Comparison of ENCODE assay signal across 28 mouse cellular contexts in genomic region chr4:139256708-139257107, GRCm38 (mm10). TPM values are rescaled to one million over a fixed set of nuclear protein-coding genes. Genes with fewer than 3 reads are reported as not detected.
A peak's percentile ranks its signal among the peaks of the same experiment; 100 is the strongest.
DNase-seq lines count a peak whose midpoint lies in the region; ATAC-seq and TF ChIP-seq lines count a peak whose summit lies in the region.
"Had no signal": no experiment of that assay in that cellular context is flagged by ENCODE, and none has a peak within 500 bp of the region (broad histone marks: within the 10 kb centered on the region; RNA-seq: fewer than 3 reads in every experiment).

No protein-coding gene starts in this region.

- TF ChIP-seq POLR2A in lung, adult 2 months (IDR thresholded peaks at IDR 0.05; ENCODE audit: borderline replicate concordance, extremely low read depth, low read depth, low read length): no peak

- no peaks in the 10 kb centered on the region for H3K27me3 ChIP-seq in limb, embryonic 13.5 days
- H3K27me3 ChIP-seq in lung, postnatal 0 days (replicated peaks; ENCODE audit: insufficient read depth, low read length): no peaks in the 10 kb centered on the region
- H3K27me3 ChIP-seq: heart, embryonic 12.5 days; neural tube, embryonic 13.5 days had no signal

- TF ChIP-seq CTCF in lung, adult 2 months (IDR thresholded peaks at IDR 0.05; ENCODE audit: insufficient read depth, low read length): no peak
- no peak for TF ChIP-seq CTCF in lung, postnatal 0 days (IDR thresholded peaks at IDR 0.05)

- H3K4me3 ChIP-seq in lung, adult 2 months (replicated peaks; ENCODE audit: extremely low read depth, low read depth, low read length): no peak overlapping the region
- no peak overlapping the region for H3K4me3 ChIP-seq in limb, embryonic 13.5 days
- H3K4me3 ChIP-seq in lung, postnatal 0 days (ENCODE audit: low read depth, low read length): no peak overlapping the region
- H3K4me3 ChIP-seq: heart, embryonic 12.5 days; layer of hippocampus, adult 2 months; myocyte; neural tube, embryonic 13.5 days had no signal

- peak overlapping the region; percentile 98 for H3K27ac ChIP-seq in limb, embryonic 13.5 days
- peak overlapping the region; percentile 78 for H3K27ac ChIP-seq in lung, postnatal 0 days (ENCODE audit: low read length)
- H3K27ac ChIP-seq: hindbrain, postnatal 0 days; neural tube, embryonic 13.5 days; stomach, postnatal 0 days had no signal

- TF ChIP-seq EP300 in lung, postnatal 0 days (IDR thresholded peaks at IDR 0.05): peak; percentile 67

- no peak for ATAC-seq in limb, embryonic 13.5 days (ENCODE audit: low FRiP score, low read depth)
- peak; percentile 80 for ATAC-seq in lung, postnatal 0 days
- no peak for ATAC-seq in granulocyte monocyte progenitor cell, adult 5-6 weeks (replicated peaks; ENCODE audit: poor library complexity, severe bottlenecking)
- ATAC-seq: CD4-positive, CD25-positive, alpha-beta regulatory T cell, adult 4 months; forebrain, embryonic 14.5 days; hindbrain, postnatal 0 days; intestine, embryonic 16.5 days; liver, postnatal 0 days had no signal

- no peaks in the 10 kb centered on the region for H3K9me3 ChIP-seq in limb, embryonic 13.5 days
- no peaks in the 10 kb centered on the region for H3K9me3 ChIP-seq in lung, postnatal 0 days (ENCODE audit: low read length)
- H3K9me3 ChIP-seq: heart, embryonic 12.5 days; neural tube, embryonic 13.5 days had no signal

- H3K36me3 ChIP-seq in limb, embryonic 13.5 days: peaks cover 33% of the 10 kb centered on the region
- 0 out of 2 replicates have a peak, but pooled peaks cover 7% of the 10 kb centered on the region for H3K36me3 ChIP-seq in lung, postnatal 0 days (ENCODE audit: insufficient read depth, low read length)

- peak; percentile 45 for DNase-seq in lung, adult 2 months
- no peak for DNase-seq in lung, postnatal 14 days
- peak; percentile 72 for DNase-seq in lung, postnatal 0 days (ENCODE audit: low spot score)
- no peak for DNase-seq in right cerebral cortex, adult 18-20 months
- DNase-seq in layer of hippocampus, adult 9-10 months (ENCODE audit: low spot score): no peak
- DNase-seq: adrenal gland, postnatal 14 days; cerebellum, adult 9-10 months; gastrocnemius, postnatal 10 days; heart, adult 11 months; heart, postnatal 10 days; kidney, postnatal 25 days; layer of hippocampus, postnatal 36 days; liver, postnatal 0 days; midbrain, embryonic 14.5 days; thymus, adult 2 months; thymus, postnatal 4 days had no signal

- no peak overlapping the region for H3K9ac ChIP-seq in limb, embryonic 13.5 days
- H3K9ac ChIP-seq in lung, postnatal 0 days (replicated peaks; ENCODE audit: low read depth): no peak overlapping the region
- H3K9ac ChIP-seq: heart, embryonic 12.5 days; liver, postnatal 0 days; neural tube, embryonic 13.5 days had no signal

- H3K4me2 ChIP-seq in limb, embryonic 13.5 days (replicated peaks): no peak overlapping the region
- no peak overlapping the region for H3K4me2 ChIP-seq in lung, postnatal 0 days (replicated peaks; ENCODE audit: low read depth, low read length)
- H3K4me2 ChIP-seq: heart, embryonic 12.5 days; liver, embryonic 11.5 days; neural tube, embryonic 13.5 days had no signal

- 64% methylated on average over 8 of the region's 8 CpGs for WGBS in lung, adult 2 months
- 46% methylated on average over 8 of the region's 8 CpGs for WGBS in limb, embryonic 13.5 days
- WGBS in lung, postnatal 0 days: 65% methylated on average over 8 of the region's 8 CpGs

- H3K4me1 ChIP-seq in lung, adult 2 months (ENCODE audit: control insufficient read depth, insufficient read depth, low read length): peaks cover 8% of the 10 kb centered on the region; the same call in 1 of the 2 replicates
- H3K4me1 ChIP-seq in limb, embryonic 13.5 days: peaks cover 97% of the 10 kb centered on the region
- peaks cover 10% of the 10 kb centered on the region; the same call in 1 of the 2 replicates for H3K4me1 ChIP-seq in lung, postnatal 0 days (ENCODE audit: insufficient read depth, low read depth, low read length)

RNA-seq across cellular contexts. Expression of gene Pqlc2, which starts 53.8 kb away (rescaled TPM):
- polyA plus RNA-seq in lung, adult 2 months (2012; rRNA removed): 28.1 and 34.0 TPM in 2 replicates
- 16.9 and 18.0 TPM in 2 replicates for polyA plus RNA-seq in limb, embryonic 13.5 days (2015; fragmentation: Nextera tagmentation; extraction: Ambion mirVana)
- 14.4 and 17.4 TPM in 2 replicates for polyA plus RNA-seq in lung, postnatal 0 days (2015; fragmentation: Nextera tagmentation; extraction: Ambion mirVana)
- 5.4 and 7.7 TPM in 2 replicates for total RNA-seq in granulocyte monocyte progenitor cell, adult 5-6 weeks (2014; fragmentation: Nextera tagmentation)
- total RNA-seq in granulocyte monocyte progenitor cell, adult 5-6 weeks (2017): 2.3 and 3.5 TPM in 2 replicates

RNA-seq across cellular contexts. Expression of gene Akr7a5, which starts 53.8 kb away (rescaled TPM):
- polyA plus RNA-seq in lung, adult 2 months (2012; rRNA removed): 30.9 and 32.4 TPM in 2 replicates
- polyA plus RNA-seq in limb, embryonic 13.5 days (2015; fragmentation: Nextera tagmentation; extraction: Ambion mirVana): 120 and 124 TPM in 2 replicates
- 60.0 and 61.4 TPM in 2 replicates for polyA plus RNA-seq in lung, postnatal 0 days (2015; fragmentation: Nextera tagmentation; extraction: Ambion mirVana)
- total RNA-seq in granulocyte monocyte progenitor cell, adult 5-6 weeks (2014; fragmentation: Nextera tagmentation): 16.6 and 25.0 TPM in 2 replicates
- 5.9 and 12.2 TPM in 2 replicates for total RNA-seq in granulocyte monocyte progenitor cell, adult 5-6 weeks (2017)

Comparison
In these comparisons a context has a peak if more than half of its experiments do, and no peak if none do; other contexts are left out.
1. DNase-seq: peak in lung, adult 2 months (single experiment) and lung, postnatal 0 days (single experiment); none in lung, postnatal 14 days (single experiment), right cerebral cortex, adult 18-20 months (single experiment) and layer of hippocampus, adult 9-10 months (single experiment).